Mouse (Mus musculus): ENCODE measurements around the gene Bcl2l2.

Bcl2l2 gene

DNA sequence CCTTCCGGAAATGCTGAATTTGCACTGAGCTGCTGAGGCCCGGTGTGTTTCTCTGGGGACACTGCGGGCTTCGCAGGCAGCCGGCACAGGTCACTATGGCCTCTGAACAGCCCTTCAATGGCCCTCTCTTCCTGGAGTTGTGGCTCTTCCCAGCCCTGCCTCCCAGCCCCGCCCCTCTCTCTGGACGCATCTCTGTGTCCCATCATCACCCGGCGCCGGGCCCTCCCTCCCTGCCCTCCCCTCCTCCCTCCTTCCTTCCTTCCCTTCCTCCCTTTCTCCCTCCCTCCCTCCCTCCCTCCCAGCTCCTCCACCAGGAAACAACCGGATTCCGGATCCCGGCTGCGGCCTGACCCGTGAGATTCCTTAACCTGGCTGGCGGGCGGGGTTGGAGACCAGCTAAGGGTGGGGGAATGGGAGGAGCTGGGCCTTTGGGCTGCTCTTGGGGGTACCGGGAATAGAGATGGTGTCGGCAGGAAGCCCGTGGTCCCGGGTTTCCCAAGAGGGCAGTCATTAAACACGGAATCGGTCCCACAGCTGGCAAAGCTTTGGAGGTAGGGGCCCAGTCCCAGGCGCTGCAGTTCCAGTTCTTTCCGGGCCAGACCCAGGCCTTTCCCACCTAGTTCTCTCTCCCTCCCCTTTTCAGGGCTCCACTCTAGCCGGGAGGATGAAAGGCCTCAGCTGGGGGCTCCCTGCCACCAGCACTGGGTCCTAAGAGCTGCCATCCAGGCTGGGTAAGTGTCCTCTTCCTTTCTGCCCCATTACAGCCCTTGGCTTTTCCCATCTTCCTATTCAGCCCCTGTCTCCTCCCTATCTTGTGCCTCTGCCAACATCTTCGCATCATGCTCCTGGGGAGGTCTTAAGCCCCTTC is at the start of gene Bcl2l2, which contains the start of gene Gm20521:
TSS of gene Bcl2l2 (plus strand) at position 224 of the 868 bp plus-strand sequence.
TSS of gene Gm20521 (plus strand) at position 288 of the 868 bp plus-strand sequence.
- peak; percentile 47 to 74 for DNase-seq (ENCODE audit: low spot score in 2 of 2)

DNA sequence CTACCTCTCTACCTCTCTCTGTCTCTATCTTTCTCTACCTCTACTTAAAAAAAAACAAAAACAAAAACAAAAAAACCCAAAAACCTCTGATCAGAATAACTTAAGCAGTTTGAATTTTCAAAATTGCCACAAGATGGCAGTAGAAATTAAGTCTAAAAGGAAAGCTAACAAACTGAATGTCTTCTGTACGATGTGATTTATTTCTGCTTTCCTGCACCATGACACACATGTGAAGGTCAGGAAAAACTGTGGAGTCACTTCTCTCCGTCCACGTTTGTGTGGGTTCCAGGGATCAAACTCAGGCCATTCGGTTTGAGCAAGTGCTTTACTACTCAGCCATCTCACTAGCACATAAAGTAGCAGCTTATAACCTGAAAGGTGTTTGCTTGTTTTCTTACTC is 39.7 kb upstream of the Bcl2l2 start:
- no peak for DNase-seq (ENCODE audit: low spot score in 2 of 2)

DNA sequence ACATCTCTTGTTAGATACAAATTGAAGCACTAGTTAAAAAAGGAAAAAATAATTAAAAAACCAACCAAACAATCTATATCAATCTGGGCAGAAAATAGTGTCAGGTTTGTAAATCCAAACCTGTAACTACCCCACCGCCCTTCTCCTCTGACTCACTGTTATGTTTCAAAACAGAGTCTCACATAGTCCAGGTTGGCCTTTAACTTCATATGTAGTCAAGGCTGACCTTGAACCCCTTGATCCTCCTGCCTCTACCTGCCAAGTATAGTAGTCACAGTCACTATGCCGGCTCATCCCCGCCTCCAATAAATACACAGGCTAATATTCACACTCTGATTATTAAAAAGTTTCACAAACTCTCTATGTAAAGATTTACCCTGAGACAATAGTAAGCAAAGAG is 27.5 kb upstream of the Bcl2l2 start:
- no peak for DNase-seq (ENCODE audit: low spot score in 2 of 2)

DNA sequence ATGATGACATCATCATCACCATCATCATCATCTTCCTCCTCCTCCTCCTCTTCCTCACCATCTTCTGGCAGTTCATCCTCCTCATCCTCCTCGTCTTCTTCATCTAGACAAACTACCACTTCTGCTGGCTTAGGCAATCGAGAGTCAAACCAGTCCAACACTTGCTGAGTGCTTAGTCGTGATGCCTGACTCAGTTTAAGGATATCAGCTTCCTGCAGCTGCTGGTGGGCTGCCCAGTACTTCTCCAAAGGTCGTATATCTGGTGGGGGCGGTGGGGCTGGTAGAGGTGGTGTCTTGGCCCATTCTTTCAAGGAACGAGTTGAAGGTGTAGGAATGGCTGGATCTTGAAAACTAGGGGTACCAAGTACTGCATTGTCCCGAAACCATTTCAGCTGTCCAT is 26.5 kb upstream of the Bcl2l2 start:
- no peak for DNase-seq (ENCODE audit: low spot score in 2 of 2)

DNA sequence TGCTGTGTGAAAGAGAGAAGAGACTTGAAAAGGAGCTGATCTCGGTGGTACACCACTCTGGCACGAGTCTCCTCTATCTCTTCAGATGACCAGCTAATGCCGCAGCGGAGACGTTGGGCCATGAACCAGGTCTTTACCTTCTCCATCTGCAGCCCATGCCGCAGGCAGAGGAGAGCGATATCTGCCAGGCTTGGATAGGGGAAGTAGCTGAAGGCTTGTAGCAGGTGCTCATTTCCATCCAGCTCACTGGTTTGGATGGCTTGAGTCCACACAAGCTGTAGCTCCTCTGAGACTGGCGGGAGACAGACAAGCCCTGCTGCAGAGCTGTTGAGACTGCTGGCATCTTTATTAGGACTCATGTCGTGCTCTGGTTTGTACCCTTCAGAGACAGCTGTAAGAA is 25.3 kb upstream of the Bcl2l2 start:
- DNase-seq (ENCODE audit: low spot score in 2 of 2): no peak

DNA sequence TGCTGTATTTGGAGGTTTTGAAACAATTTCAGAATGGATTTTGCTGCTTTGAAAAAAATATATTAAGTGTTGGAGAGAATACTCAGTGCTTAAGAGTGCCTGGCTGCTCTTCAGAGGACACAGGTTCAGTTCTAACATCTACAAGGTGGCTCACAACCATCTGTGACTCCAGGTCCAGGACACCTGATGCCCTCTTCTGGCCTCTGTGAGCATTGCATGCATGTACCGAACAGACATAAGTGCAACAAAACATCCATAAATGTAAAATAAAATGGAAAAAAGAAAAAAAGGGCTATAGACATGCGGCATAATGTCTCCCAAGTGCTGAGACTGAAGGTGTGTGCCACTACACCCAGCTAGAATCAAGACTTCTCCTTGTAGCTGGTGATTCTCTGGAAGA is 22.7 kb upstream of the Bcl2l2 start:
- DNase-seq (ENCODE audit: low spot score in 2 of 2): peak; percentile 43 to 78

DNA sequence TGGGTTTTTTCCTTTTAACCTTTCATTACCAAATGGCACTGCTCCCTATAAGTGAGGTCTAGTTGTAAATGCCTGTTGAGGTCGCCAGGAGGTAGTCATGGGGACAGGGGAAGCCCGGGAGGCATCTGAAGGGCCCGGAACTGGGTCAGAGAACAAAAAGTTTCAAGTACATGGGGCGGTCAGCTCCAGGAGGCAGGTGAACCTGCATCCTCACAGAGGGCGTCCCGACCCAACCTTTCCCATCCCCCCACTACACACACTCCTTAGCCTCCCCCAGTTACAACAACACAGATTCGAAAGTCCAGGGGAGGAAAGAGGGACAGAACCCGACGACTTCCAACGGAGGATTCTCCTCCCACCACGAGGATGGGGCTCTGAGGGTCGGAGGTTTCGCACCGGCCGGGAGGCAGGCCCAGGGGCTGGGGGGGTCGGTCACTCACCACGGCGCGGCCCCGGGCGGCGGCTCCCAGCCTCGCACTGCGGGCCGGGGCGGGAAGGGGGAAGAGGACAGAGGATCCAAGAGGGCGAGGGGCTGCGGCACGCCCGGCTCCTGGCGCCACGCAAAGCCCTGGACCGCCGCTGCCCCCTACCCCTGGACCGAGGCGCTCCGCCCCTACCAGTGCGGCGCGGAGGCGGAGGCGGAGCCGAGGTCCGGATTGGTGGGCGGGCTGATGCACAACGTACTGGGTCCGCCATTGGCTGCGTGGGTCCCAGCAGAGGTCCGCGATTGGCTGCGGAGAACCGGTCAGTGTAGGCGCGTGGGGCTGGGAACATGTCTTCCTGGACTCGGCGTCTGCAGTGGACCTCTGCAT is 19.5 kb upstream of the Bcl2l2 start:
- DNase-seq (ENCODE audit: low spot score in 2 of 2): peak; percentile 88 to 93

DNA sequence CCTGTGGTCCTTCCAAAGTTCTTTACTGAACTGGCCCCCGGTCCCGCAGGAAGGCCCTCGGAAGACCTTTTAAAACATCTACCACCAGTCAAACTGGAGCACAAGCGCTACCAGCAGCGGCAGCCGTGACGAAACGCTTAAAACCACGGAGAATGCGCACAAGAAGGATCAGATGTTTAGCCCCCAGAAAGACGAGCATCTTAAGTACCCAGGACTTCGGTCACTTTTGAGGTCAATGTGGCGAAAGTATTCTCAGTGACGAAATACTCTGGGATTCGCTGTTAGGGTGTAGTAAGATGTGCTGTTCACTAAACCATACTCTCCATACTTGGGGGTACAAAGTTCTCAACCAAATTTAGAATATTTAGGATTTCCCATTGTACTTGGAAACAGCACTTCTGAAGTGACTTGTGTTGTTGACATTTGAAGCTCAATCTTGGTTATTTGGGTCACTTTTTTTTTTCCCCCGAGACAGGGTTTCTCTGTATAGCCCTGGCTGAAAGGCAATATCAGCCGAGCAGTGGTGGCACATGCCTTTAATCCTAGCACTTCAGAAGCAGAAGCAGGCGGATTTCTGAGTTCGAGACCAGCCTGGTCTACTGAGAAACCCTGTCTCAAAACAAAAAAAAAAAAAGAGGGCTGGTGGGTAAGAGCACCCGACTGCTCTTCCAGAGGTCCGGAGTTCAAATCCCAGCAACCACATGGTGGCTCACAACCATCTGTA is 18.7 kb upstream of the Bcl2l2 start:
- no peak for DNase-seq (ENCODE audit: low spot score in 2 of 2)

DNA sequence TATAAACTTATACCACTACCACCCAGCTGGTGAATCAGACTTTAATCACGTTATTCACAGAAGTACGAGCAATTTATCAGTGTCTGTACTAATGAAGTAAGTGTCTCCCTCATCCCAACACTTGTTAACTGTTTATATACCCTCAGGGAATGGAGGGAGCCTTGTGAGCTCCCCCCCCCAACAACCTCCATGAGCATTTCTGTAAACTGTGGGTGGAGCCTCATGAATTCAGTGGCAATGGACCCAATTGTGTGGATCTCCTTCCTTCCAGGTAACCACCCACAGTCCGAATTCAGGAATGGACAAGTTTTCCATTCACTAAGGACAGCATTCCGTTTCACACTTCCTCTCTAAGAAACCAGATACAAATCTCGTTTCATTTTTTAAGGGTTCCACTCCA is 17.6 kb upstream of the Bcl2l2 start:
- no peak for DNase-seq (ENCODE audit: low spot score in 2 of 2)

DNA sequence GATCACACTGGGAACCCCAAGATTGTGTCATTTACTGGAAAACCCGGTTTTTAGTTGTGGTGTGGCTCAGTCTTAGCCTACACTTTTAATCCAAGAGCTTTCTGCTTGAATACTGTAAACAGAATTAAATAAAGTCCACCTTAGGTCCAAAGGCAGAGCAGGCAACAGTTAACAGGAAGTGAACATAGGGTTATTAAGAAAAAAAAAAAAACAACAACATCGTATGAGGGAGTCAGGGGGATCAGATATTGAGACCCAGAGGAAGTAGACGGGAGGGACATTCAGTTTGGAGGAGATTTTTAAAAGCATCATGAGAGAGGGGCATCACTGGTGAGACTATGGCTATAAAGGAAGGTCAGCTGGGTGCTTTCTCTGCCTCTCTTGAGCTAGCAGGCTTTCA is 16.9 kb upstream of the Bcl2l2 start:
- no peak for DNase-seq (ENCODE audit: low spot score in 2 of 2)

DNA sequence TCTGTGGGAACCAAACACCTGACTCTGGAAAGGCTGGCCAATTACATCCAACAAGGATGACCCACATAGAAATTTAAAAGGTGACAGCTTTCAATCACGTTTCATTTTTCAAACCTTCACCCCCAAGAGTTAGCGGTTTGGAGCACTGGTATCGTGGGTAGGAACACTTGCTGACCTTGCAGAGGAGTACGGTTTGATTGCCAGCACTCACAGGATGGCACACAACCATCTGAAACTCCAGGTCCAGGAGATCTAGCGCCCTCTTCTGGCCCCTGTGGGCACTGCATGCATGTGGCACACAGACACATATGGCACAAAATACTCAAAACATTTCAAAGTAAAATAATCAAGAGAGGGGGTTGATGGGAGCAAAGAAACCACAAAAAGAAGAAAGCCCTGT is 16.2 kb upstream of the Bcl2l2 start:
- peak; percentile 31 to 81 for DNase-seq (ENCODE audit: low spot score in 2 of 2)

DNA sequence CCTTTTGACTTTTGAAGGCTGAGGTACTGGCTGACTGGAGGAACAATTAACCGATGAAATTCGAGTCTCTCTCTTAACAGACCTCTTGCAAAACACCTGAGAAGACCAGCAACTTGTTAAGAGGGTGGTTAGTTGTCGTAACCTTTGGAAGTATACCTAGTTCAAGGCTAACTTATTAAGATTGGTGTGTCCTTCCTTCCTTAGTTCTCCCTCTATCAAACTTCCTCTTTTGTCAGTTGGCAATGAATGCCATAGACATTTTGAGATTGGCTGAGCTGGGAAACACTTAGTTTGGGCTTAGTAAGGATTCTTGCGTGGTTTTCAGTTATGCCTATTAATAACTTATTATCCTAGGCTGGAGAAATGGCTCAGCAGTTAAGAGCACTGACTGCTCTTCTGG is 15.2 kb upstream of the Bcl2l2 start:
- no peak for DNase-seq (ENCODE audit: low spot score in 2 of 2)

DNA sequence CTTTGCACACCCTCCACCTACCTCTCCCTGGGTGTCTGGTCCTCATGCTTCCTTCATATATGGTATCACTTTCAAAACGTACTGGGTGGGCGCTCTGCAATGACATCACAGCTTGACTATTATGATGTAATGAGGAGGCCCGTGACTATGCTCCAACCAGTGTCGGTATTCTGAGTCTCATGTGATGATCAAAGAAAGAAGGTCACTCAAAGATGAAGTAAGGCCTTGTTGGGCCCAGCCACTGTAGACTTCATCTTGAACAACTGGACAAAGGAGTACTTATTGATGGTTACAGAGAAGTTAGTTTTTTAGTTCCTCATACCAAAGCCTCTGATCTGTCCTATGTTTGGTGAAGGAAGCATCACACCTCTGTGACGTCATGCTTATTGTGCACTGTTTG is 12.3 kb upstream of the Bcl2l2 start, which contains the start of gene Homez:
TSS of gene Homez (minus strand) at position 101 of the 400 bp plus-strand sequence.
- no peak for DNase-seq (ENCODE audit: low spot score in 2 of 2)

DNA sequence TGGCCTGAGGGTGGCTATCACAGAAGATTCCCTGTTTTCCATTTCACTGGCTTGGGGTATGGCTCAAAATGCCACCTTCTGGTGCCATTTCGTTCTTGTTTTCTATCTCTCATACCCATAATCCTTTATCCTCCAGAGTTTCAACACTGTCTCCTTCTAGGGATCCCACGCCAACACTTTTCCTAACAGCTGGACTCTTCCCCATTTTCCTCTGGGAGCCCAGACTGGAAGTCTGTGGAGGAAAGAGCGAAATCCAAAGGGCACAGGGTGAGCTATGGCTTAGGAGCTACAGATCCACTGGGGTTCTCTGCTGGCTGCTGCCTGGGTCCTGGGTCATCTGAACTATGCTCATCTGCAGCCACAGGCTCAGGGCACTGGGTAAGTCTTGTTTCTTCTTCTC is 9.0 kb upstream of the Bcl2l2 start:
- no peak for DNase-seq (ENCODE audit: low spot score in 2 of 2)

DNA sequence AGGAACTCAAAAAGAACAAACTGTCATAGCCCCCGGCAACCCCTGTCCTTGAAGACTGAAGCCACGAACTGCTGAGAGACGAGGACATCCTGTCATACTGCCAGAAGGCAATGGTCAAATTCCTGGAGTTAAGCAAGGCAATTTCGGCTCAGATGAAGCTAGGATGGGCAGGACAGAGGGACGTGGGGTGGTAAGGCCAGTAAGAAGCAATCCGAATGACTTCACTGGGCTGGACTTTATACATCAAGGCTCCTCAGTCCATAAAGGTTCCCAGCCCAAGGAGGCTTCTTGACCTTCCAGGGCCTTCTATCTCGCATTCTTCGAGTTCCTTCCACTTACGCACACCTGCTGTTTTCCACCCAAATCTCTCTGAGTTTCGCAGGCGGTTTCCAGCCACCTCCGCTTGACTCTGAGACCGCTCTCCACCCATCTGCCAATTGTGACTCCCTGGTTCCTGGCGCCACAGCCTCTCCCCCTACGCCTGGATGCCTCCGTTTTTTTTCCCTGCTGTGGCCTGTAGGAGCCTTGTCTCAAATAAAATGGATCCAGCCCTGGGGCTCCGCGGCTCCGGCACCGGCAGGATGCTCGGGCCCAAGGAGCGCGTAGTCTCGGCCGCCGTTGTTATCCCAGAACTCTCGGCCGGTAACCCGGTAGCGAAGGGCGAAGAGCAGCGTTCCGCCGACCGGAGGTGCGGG is 7.2 kb upstream of the Bcl2l2 start:
- no peak for DNase-seq (ENCODE audit: low spot score in 2 of 2)

DNA sequence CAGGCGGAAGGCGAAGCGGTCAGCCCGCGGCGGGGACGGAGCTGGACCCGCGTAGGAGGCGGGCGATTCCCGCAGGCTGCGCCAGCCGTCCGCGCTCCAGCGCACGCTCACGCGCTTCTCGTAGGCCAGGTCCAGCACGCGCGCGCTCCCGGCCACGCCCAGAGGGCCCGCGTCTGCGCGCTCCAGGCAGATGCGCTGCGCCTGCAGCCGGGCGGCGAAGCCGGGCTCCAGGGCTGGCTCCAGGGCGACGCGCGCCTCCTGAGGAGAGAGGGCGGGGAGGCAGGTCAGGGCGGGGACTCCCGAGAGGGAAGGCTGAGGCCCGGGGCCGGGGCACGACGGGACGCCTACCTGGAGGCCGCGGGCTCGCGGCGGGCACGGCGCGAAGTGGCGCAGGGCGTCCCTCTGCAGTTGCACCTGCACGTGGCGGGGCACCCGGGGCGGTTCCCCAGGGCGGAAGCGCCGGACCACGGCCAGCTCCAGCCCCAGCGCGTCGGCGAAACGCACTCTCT is 6.6 kb upstream of the Bcl2l2 start:
- peak; percentile 78 to 90 for DNase-seq (ENCODE audit: low spot score in 2 of 2)

DNA sequence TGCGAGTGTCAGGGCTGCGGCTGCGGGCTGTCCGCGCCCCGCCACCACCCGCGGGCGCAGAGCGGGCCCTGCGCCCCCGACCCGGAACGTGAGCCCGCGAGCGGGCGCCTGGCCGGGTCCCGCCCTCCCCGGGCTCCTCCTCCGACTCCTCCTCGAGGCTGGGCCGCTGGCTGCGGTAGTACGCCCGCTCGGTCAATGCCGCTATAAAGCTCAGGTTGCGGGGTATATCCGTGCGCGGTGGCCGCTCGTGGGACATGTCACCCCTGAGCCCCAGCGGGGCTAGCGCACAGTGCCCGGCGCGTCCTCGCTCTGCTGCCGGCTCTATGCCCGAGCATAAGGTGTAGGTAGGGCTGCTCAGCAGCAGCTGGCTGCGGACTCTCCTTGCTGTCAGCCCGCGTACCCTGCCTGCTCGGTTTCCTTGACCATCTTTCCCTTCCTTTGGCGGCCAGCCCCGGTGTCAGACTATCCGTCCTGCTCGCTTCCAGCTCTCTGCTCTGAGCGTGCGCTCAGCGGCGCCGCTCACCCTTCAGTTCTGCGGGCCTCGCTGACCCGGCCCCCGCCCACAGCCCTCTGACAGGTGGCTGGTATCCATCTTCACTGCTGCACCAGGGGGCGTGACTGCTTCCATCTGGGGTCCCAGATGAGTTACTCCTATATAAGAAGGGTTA is 6.0 kb upstream of the Bcl2l2 start, which contains the start of gene Ppp1r3e:
TSS of gene Ppp1r3e (minus strand) at position 503 of the 668 bp plus-strand sequence.
- DNase-seq (ENCODE audit: low spot score in 2 of 2): peak; percentile 52 to 80

DNA sequence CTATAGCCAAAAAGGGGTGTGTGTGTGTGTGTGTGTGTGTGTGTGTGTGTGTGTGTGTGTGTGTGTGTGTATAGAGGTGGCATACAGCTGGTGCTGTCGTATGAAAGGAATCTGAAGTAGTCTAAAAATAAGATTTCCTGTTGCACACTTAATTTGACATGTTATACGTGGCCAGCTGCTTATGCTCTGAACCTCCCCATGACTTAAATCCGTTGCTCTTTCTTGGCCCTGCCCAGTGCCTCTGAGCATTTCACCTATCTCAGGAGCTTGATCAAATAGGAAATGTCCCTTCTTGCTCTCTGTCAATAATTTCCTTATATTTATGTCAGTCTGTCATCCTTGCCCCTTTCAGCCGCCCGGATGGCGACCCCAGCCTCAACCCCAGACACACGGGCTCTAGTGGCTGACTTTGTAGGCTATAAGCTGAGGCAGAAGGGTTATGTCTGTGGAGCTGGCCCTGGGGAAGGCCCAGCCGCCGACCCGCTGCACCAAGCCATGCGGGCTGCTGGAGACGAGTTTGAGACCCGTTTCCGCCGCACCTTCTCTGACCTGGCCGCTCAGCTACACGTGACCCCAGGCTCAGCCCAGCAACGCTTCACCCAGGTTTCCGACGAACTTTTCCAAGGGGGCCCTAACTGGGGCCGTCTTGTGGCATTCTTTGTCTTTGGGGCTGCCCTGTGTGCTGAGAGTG is 990 bp downstream of the Bcl2l2 start:
- DNase-seq (ENCODE audit: low spot score in 2 of 2): no peak

DNA sequence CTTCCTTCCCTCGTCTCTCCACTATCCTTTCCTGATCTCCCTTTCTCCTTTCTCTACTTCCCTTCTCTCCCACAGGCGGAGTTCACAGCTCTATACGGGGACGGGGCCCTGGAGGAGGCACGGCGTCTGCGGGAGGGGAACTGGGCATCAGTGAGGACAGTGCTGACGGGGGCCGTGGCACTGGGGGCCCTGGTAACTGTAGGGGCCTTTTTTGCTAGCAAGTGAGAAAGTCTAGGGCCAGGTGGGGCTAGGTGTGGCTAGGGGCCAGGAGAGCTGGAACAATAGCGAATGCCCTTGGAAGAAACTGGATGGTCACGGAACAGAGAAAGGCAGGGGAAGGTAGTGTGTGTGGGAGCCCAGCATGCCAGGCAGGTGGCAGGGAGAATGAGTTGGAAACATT is 2.1 kb downstream of the Bcl2l2 start:
- no peak for DNase-seq (ENCODE audit: low spot score in 2 of 2)

DNA sequence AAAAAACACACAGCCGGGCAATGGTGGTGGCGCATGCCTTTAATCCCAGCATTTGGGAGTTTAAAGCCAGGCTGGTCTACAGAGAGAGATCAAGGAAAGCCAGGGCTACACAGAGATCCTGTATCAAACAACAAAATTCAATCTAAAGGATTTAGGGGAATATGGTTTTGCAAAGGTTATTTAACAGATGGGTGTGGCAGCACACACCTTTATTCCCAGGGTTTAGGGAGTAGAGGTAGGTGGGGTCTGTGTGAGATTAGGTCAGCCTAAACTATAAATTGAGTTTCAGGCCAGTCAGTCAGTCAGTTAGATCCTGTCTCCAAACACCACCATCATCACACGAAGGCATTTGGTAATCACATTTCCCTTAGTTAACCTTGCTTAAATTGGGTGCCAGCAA is 9.0 kb downstream of the Bcl2l2 start, which contains the start of gene Pabpn1:
TSS of gene Pabpn1 (plus strand) at position 301 of the 400 bp plus-strand sequence.
- no peak for DNase-seq (ENCODE audit: low spot score in 2 of 2)
